Mouse (Mus musculus) liver, embryonic 14.5 days (tissue): Measurements from ENCODE around the gene Ubl3. TPM values are rescaled to one million over a fixed set of nuclear protein-coding genes. Genes with fewer than 3 reads are reported as not detected.

Experiments used
- ATAC-seq: fragments of 200-750 bp; cut with Nextera tagmentation; 2 replicates; pipeline ENCODE4 v1.8.0; 2017; ENCODE audit warnings: moderate number of reproducible peaks, mild to moderate bottlenecking, moderate library complexity; ENCODE audit not compliant: insufficient read depth
- DNase-seq, 3 experiments: peaks; one replicate each; pipeline ENCODE4 v3.0.0-alpha.2; 2012 to 2013; ENCODE audit warnings: low read depth in 3 of 3, low spot score in 3 of 3
- H3K27ac ChIP-seq: fragments of 300-500 bp; sonication (generic); 2 replicates; pipeline ENCODE4 v1.5.1; 2014; ENCODE audit warnings: moderate library complexity, mild to moderate bottlenecking, control low read depth, inconsistent platforms
- H3K27me3 ChIP-seq: fragments of 300-500 bp; sonication (generic); 2 replicates; pipeline ENCODE4 v1.6.1; 2014; ENCODE audit warnings: mild to moderate bottlenecking, low read length, moderate library complexity; ENCODE audit not compliant: control insufficient read depth, insufficient read depth
- H3K36me3 ChIP-seq: fragments of 300-500 bp; sonication (generic); replicated peaks from 2 replicates; pipeline ENCODE4 v1.6.1; 2014; ENCODE audit warnings: low read depth; ENCODE audit not compliant: control insufficient read depth, insufficient read depth
- H3K4me1 ChIP-seq, 2 experiments: fragments of 200-500 bp in 1 of 2; fragments of 300-500 bp in 1 of 2; sonication (generic) in 1 of 2; replicated peaks; 2 replicates each; pipeline ENCODE4 v1.6.1; 2012 to 2014; ENCODE audit warnings: antibody characterized with exemption in 1 of 2, inconsistent platforms in 1 of 2, low read length in 1 of 2; ENCODE audit not compliant: control insufficient read depth in 2 of 2, insufficient read depth in 2 of 2
- H3K4me2 ChIP-seq: fragments of 300-500 bp; sonication (generic); 2 replicates; pipeline ENCODE4 v1.6.1; 2014; ENCODE audit warnings: low read depth, mild to moderate bottlenecking, control low read depth, moderate library complexity
- H3K4me3 ChIP-seq, 2 experiments: fragments of 200-500 bp in 1 of 2; fragments of 300-500 bp in 1 of 2; sonication (generic) in 1 of 2; 2 replicates each; pipeline ENCODE4 v1.5.1; 2012 to 2014; ENCODE audit warnings: low read depth in 2 of 2, low read length in 2 of 2, mild to moderate bottlenecking in 2 of 2, control low read depth in 1 of 2, inconsistent platforms in 1 of 2, moderate library complexity in 1 of 2; ENCODE audit not compliant: insufficient read depth in 1 of 2
- H3K9ac ChIP-seq: fragments of 300-500 bp; sonication (generic); replicated peaks from 2 replicates; pipeline ENCODE4 v1.6.1; 2014; ENCODE audit warnings: mild to moderate bottlenecking, control low read depth, moderate library complexity
- H3K9me3 ChIP-seq: fragments of 300-500 bp; sonication (generic); 2 replicates; pipeline ENCODE4 v1.6.1; 2016; ENCODE audit warnings: low read length, mixed read lengths; ENCODE audit not compliant: control insufficient read depth
- CTCF ChIP-seq: IDR thresholded peaks from 2 replicates; pipeline ENCODE4 v1.5.1; 2016; ENCODE audit warnings: antibody characterized with exemption, low read depth, control low read depth
- EP300 ChIP-seq: IDR thresholded peaks from 2 replicates; pipeline ENCODE4 v1.6.1; 2016; ENCODE audit warnings: antibody characterized with exemption, low read depth
- WGBS: fragments of 180-500 bp; shearing (Covaris S2); extraction: QIAGEN DNeasy Blood & Tissue Kit; methylation state at CpG from one replicate; pipeline ENCODE4 v1.1.7; 2014; ENCODE audit not compliant: insufficient replicate concordance; 5-methylcytosine and 5-hydroxymethylcytosine counted together
- polyA plus RNA-seq, 2 experiments: library from polyadenylated mRNA; depleted of rRNA in 1 of 2; stranded (reverse) in 1 of 2; unstranded in 1 of 2; fragments of >200 nt; fragmentation: Nextera tagmentation in 1 of 2; extraction: Ambion mirVana in 1 of 2; gene quantifications; 2 replicates each; pipeline versions ENCODE4 v1.2.1 to v1.2.3; 2012 to 2014

Ubl3 gene
- polyA plus RNA-seq, 2 experiments, result 6.3 to 16.0 TPM

DNA sequence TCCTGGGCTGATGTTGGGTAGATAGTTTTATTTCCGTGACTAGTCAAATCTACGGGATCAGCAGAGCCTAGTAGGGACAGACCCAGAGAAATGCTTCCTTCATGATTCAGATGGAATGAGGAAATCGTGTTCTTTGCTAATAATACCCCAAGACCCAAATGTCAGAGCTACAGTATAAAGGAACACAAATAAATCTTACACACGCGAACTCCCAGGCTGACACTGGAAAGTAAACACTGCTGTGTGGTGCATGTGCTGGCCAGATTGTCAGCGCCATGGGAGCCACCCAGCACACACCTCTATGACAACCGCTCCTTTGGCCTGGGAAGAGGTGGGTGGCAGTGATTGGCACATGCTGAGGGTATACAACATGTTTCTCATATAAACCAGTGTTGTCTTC is 88.1 kb downstream of the Ubl3 start:
- 71% methylated on average over 7 of the region's 7 CpGs for WGBS
- DNase-seq, result no peak
- no peak overlapping the region for H3K9ac ChIP-seq
- H3K27me3 ChIP-seq, result no peaks in the 10 kb centered on the region
- H3K36me3 ChIP-seq, result no peaks in the 10 kb centered on the region
- no peaks in the 10 kb centered on the region for H3K4me1 ChIP-seq
- TF ChIP-seq CTCF (no peak), EP300 (no peak)
- no peak overlapping the region for H3K4me3 ChIP-seq
- no peak overlapping the region for H3K27ac ChIP-seq
- ATAC-seq, result no peak
- no peak overlapping the region for H3K4me2 ChIP-seq
- peaks cover 4% of the 10 kb centered on the region for H3K9me3 ChIP-seq

DNA sequence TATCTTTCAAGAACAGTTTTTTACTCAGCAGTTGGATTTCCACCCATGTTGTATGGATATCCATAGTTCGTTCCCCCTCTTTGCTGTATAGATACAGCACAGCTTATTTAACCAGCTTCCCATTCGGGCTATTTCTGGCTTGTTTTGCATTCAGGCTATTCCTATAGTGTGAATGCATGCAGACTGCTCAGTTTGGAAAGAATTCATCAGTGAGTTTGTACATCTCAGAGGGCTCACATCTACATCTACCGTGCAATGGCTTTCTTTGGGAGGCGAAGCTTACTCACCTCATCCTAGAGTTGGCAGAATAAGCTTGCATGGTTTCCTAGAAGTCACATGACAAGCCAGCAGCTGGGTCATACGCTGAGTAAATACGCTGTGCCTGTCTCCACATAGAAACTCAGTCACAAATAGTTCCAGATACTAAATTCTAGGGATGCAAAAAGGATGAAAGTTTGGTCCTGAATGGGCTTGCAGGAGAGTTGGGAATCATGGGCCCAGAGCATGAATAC is 88.8 kb downstream of the Ubl3 start:
- ATAC-seq (no peak), DNase-seq (no peak)
- no peaks in the 10 kb centered on the region for H3K4me1 ChIP-seq
- 68% methylated on average over 6 of the region's 6 CpGs for WGBS
- H3K9ac ChIP-seq, result no peak overlapping the region
- no peak for TF ChIP-seq EP300
- no peak for TF ChIP-seq CTCF
- no peak overlapping the region for H3K4me3 ChIP-seq
- H3K36me3 ChIP-seq, result no peaks in the 10 kb centered on the region
- no peaks in the 10 kb centered on the region for H3K27me3 ChIP-seq
- peaks cover 4% of the 10 kb centered on the region for H3K9me3 ChIP-seq
- H3K4me2 ChIP-seq, result no peak overlapping the region
- no peak overlapping the region for H3K27ac ChIP-seq

Other genes starting within 250 kb of the Ubl3 start
- gene Slc7a1, start 152.9 kb downstream of the Ubl3 start, polyA plus RNA-seq (2012; rRNA removed), result 4.7 and 4.8 TPM in 2 replicates
- 17.7 and 20.3 TPM in 2 replicates for gene Slc7a1, start 152.9 kb downstream of the Ubl3 start, polyA plus RNA-seq (2014; fragmentation: Nextera tagmentation; extraction: Ambion mirVana)